Mouse (Mus musculus) liver, postnatal 0 days (tissue): ENCODE data around the gene Atxn1.

Experiments used
- CTCF ChIP-seq: sonication (generic); IDR thresholded peaks from 2 replicates; pipeline ENCODE4 v1.5.1; 2016; ENCODE audit warnings: antibody characterized with exemption, low read depth
- EP300 ChIP-seq: IDR thresholded peaks from 2 replicates; pipeline ENCODE4 v1.6.1; 2016; ENCODE audit warnings: antibody characterized with exemption, low read depth, mild to moderate bottlenecking

DNA sequence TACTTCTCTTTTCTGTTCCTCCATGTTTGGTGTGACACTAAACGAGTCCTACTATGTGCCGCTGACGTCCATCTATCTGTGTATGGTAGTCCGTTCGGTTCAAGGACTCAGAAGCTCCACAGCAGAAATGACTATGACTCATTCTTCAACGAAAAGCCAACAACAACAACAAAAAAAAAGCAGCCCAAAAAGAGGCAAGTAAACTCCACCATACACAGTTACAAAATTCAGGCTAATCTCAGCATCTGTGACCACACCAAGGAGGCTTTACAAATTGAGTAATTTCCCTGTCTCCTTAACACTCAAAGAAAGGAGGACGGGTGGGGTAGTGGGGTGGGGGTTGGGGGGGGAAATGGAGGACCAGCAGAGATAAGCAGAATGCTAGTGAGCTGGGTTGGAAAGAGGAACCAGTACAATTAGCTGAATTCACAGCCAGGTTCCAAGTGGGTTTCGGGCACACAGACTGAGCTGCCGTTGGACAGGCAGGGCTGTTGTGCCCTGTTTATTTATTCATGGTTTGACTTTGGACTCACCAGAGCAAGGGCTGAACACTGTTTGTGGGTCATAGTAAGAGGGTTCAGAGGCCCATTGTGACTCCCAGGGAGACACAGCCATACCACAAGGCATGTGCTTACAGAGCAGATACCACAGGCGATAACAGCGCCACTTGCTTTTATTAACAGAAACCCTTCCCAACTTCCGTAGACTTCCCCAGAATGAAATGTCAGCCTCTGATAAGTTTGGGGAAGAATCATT is 61.1 kb downstream of the Atxn1 start:
- TF ChIP-seq CTCF: no peak
- no peak for TF ChIP-seq EP300
